Mouse (Mus musculus) olfactory bulb, adult 2 months (tissue): Measurements from ENCODE around the gene Sacm1l. TPM values are rescaled to one million over a fixed set of nuclear protein-coding genes. Genes with fewer than 3 reads are reported as not detected.

Source experiments
- H3K27ac ChIP-seq: fragments of 200-500 bp; 2 replicates; pipeline ENCODE4 v1.5.1; 2012; ENCODE audit warnings: low read depth, low read length; ENCODE audit not compliant: insufficient read depth
- H3K4me1 ChIP-seq: fragments of 200-500 bp; 2 replicates; pipeline ENCODE4 v1.6.1; 2012; ENCODE audit warnings: low read length; ENCODE audit not compliant: control insufficient read depth, insufficient read depth
- H3K4me3 ChIP-seq: fragments of 200-500 bp; 2 replicates; pipeline ENCODE4 v1.5.1; 2012; ENCODE audit warnings: mild to moderate bottlenecking, low read depth, low read length, moderate library complexity; ENCODE audit not compliant: insufficient read depth
- CTCF ChIP-seq: fragments of 200-500 bp; IDR thresholded peaks from 2 replicates; pipeline ENCODE4 v1.5.1; 2012; ENCODE audit warnings: low read depth, mild to moderate bottlenecking, low read length, moderate library complexity; ENCODE audit not compliant: insufficient read depth
- POLR2A ChIP-seq: fragments of 200-500 bp; IDR thresholded peaks from 2 replicates; pipeline ENCODE4 v1.6.1; 2012; ENCODE audit warnings: mild to moderate bottlenecking, low read depth, low read length, moderate library complexity; ENCODE audit not compliant: insufficient read depth
- WGBS: fragments of 180-500 bp; shearing (Covaris S2); methylation state at CpG from one replicate; pipeline ENCODE4 v1.1.7; 2018; 5-methylcytosine and 5-hydroxymethylcytosine counted together
- polyA plus RNA-seq: library from polyadenylated mRNA; stranded (reverse); fragments of >200 nt; gene quantifications from 2 replicates; pipeline ENCODE4 v1.2.4, GENCODE M21; 2012; ENCODE audit warnings: low replicate concordance; ENCODE audit not compliant: missing spikeins, insufficient read depth, insufficient read length

Gene Sacm1l
- polyA plus RNA-seq, 1 experiment: not detected

DNA sequence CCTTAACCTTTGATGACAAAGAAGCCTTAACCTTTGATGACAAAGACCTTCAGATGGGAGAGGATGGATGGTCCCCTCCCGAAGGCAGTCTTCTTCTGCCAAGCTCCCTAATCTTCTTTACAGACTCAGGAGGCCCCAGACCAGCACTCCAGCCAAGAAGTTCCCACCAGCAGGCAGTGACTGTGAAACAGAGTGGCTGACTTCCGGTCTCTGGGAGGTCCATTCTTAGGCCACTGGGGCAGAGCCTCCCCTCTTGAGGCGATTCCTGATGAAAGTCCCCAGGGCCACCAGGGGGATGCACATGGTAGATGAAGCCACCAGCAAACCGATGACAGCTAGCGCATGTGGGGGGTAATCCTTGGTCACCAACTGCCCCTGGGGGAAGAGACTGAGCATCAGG, 107.2 kb downstream of the Sacm1l start:
- 71% methylated on average over 5 of the region's 5 CpGs for WGBS
- no peaks in the 10 kb centered on the region for H3K4me1 ChIP-seq
- H3K27ac ChIP-seq: no peak overlapping the region
- TF ChIP-seq POLR2A (no peak), CTCF (no peak)
- no peak overlapping the region for H3K4me3 ChIP-seq

DNA sequence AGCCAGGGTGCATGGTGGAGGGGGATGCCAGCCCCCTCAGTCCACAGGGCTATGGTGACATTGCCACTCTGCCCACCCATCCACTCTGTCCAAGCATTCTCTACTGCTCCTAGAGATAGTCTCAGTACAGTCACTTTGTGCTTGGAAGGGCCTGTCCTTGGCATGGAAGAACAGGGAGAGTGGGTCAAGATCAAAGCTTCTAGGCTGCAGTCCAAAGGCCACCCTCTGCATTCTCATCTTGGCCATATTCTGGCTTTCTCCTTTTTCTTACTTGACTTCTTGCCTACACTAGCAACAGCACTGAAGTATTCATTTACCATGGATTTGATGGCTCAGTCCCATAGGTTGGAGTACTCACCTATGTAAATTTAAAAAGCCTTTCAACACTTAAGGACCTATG, 108.7 kb downstream of the Sacm1l start:
- TF ChIP-seq CTCF: no peak
- no peak for TF ChIP-seq POLR2A
- Histone ChIP-seq H3K27ac (no peak overlapping the region), H3K4me3 (no peak overlapping the region), H3K4me1 (no peaks in the 10 kb centered on the region)

DNA sequence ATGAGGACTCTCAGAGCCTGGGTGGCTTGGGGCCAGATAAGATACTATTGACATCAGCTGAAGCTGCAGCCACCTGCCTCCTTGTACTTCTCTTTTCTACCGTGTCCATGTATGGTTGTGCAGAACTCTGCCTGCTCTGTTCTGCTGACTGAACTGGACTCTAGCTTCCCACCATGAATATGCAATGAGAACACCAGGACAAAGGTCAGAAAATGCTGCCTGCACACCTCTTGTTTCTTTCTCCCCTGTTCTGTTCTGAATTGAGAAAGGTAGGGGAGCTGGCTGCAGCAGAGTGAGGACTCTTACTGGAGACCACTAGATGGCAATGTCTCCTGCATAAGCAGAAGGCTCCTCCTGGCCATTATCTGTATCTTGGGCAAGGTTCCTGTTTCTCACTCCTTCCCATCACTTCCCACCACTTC, 109.1 kb downstream of the Sacm1l start:
- WGBS: 76% methylated on average over 1 of the region's 1 CpGs
- TF ChIP-seq POLR2A: no peak
- no peak for TF ChIP-seq CTCF
- Histone ChIP-seq H3K4me1 (no peaks in the 10 kb centered on the region), H3K27ac (no peak overlapping the region), H3K4me3 (no peak overlapping the region)

DNA sequence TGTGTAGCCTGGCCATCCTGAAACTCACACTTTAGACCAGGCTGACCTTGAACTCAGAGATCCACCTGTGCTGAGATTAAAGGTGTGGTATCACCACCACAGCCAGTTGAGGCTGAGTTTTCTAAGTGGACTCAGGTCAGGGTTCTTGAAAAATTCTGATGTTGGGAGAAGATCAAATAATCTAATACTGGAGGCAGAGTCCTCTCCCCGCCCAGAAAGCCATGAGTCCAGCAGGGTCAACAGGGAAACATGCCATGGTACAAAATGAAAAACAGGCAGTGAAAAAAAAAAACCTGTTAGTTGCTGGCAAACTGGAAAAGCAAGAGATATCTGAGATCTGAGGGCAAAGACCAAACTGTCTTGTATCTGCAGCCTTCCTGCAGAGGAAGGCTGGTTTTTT, 110.5 kb downstream of the Sacm1l start:
- no peak overlapping the region for H3K27ac ChIP-seq
- no peak overlapping the region for H3K4me3 ChIP-seq
- TF ChIP-seq POLR2A (no peak), CTCF (no peak)
- WGBS: 89% methylated on average over 1 of the region's 1 CpGs
- H3K4me1 ChIP-seq: no peaks in the 10 kb centered on the region

Other genes starting within 250 kb of the Sacm1l start
- gene Lars2, start 162.8 kb upstream of the Sacm1l start, polyA plus RNA-seq: 7,402 and 9,263 TPM in 2 replicates
- not detected in 2 replicates for gene Limd1, start 51.1 kb upstream of the Sacm1l start, polyA plus RNA-seq
- not detected in 2 replicates for gene Slc6a20b, start 102.8 kb downstream of the Sacm1l start, polyA plus RNA-seq
- gene Ccr9, start 148.7 kb downstream of the Sacm1l start, polyA plus RNA-seq: 500 TPM in 1 of 2 replicates, not detected in the other
- not detected in 2 replicates for gene Slc6a20a, start 149.1 kb downstream of the Sacm1l start, polyA plus RNA-seq
- not detected in 2 replicates for gene Lztfl1, start 187.9 kb downstream of the Sacm1l start, polyA plus RNA-seq